Mouse (Mus musculus) frontal cortex, postnatal 25 days (tissue): ENCODE measurements around the gene Unc45a.

Experiments
- DNase-seq, 2 experiments: peaks; one replicate each; pipeline ENCODE4 v3.0.0; 2022; ENCODE audit warnings: low spot score in 2 of 2

The Unc45a gene

DNA sequence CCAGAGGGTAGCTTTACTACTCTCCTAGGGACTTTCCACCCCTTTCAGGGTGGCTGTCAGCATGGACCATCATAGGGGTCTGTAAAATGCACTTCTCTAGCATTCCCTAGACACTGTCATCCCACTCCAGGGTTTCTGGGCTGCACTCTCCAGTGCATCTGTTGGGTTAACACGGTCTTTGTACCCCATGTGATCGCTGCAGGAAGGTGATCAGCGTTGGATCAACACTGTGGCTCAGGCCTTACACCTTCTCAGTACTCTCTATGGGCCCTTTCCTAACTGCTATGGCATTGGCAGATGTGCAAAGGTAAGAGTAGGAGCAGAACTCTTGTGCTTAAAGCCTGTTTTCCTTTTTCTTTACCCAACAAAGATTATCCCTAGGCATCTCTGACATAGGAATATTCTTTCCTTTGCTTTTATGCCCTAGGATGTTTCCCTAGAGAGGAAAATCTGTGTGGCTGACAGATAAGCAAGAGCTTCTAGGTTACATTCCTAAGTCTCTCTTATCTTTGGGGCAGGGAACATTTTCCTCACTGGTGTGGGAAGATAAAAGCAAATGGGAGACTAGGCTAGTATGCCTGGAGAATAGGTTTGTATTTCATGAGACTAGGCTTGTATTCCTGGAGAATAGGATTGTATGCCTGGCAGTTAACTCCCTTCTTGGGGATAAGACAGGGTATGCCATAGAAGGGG lies 57.4 kb downstream of the Unc45a start:
- DNase-seq = no peak

DNA sequence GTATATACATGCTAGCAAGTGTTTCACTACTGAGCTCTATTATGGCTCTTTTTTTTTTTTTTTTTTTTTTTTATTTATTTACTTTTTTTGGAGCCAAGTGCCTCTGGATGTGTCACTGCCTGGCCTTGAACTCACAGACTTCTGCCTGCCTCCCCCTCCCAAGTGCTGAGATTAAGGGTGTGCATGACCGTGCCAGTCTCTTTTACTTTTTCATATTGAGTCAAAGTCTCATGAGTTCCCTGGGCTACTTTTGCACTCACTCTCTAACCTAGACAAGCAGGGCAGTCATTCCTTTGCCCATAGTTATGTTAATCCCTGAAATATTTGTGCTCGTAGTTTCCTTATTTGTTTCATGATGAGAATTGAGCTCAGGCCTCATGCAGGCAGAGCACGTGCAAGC lies 59.2 kb downstream of the Unc45a start:
- no peak for DNase-seq

DNA sequence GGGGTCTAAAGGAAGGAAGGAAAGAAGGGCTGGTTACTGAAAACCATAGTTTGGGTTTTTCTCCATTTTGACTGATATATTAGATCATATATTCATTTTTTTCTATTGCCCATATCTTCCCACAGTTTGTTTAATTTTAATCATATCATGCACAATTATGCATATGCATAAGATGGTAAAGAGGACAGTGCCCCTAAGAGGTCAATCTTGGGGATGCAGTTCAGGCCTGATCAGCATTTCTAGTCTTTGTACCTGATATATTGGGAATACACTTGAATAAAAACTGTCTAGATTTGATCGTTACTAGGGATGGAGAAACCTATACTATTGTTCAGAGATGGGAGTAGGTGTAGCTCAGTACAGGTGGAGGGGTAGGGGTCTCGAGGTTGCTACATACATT lies 59.8 kb downstream of the Unc45a start:
- no peak for DNase-seq

DNA sequence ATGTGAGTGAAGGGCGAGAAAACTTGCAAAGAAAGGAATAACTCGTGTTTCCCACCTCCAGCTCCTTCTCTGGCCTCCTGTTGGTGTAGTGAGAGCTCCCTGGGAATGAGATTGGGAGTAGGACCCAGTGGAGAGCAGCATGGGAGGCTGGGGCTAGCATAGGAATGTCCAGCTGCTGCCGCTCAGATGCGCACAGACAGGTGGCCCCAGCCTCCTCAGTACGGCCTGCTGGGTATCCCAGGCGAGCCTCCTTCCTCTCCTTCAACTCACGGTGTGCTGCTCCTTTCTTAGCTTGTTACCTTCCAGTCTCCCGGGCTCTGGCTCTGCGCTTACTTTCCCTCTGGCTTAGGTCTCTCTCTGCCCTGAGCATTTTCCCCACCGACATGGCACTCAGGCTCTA lies 60.8 kb downstream of the Unc45a start:
- DNase-seq = no peak

DNA sequence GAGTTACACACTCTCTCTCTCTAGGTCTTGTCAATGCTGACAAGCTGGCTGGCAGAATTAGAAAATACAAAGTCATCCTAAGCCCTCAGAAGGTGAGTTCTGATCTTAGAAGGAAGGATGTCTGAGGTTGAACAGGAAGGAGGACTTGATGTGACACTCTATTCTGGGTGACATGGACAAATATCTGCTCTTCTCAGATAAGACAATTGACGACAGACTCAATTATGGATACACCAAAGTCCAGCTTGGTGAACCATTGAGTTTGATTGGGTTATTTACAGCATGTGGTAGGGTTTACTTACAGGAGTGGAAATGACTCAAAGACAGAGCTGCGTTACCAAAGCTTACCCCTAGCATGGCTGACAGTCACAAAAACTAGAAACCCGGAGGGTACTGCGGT lies 64.4 kb downstream of the Unc45a start:
- no peak for DNase-seq
